Mouse (Mus musculus): ENCODE results near the gene Rilpl1.

- TF ChIP-seq CTCF (IDR thresholded peaks at IDR 0.05; ENCODE audit: extremely low read depth, insufficient read length, insufficient replicate concordance, low read depth, low read length) (no peak), POLR2A (IDR thresholded peaks at IDR 0.05; ENCODE audit: low read depth, low read length) (no peak)
These were observed 51.1 kb downstream of the Rilpl1 start for GRCm38 (mm10) chr5:124480119-124480518.
